Mouse (Mus musculus) left cerebral cortex, adult 18-20 months (tissue): Measurements from ENCODE around the gene Gpr3. TPM values are rescaled to one million over a fixed set of nuclear protein-coding genes. Genes with fewer than 3 reads are reported as not detected.
A peak's percentile ranks its signal among the peaks of the same experiment; 100 is the strongest.

Experiments
- DNase-seq, 2 experiments: peaks; one replicate each; pipeline ENCODE4 v3.0.0; 2021 to 2022; ENCODE audit warnings: low spot score in 2 of 2, mixed read lengths in 1 of 2
- total RNA-seq, 2 experiments: library from RNA; stranded (reverse); gene quantifications; 2 replicates each; pipeline ENCODE4 v1.2.3; 2021

Gene Gpr3
- total RNA-seq, 2 experiments from 2014 or later, result 14.8 to 16.7 TPM

DNA sequence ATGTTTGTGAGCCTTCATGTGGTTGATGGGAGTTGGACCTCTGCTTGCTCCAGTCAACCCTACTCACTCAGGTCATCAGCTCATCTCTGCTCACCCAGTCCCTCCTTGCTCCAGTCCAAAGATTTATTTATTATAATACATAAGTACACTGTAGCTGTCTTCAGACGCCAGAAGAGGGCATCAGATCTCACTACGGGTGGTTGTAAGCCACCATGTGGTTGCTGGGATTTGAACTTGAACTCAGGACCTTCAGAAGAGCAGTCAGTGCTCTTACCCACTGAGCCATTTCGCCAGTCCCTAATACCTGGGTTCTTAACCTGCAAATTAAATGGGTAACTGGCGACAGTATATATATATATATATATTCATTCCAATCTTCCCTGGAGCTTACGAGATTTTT is 23.1 kb upstream of the Gpr3 start:
- DNase-seq, result no peak

DNA sequence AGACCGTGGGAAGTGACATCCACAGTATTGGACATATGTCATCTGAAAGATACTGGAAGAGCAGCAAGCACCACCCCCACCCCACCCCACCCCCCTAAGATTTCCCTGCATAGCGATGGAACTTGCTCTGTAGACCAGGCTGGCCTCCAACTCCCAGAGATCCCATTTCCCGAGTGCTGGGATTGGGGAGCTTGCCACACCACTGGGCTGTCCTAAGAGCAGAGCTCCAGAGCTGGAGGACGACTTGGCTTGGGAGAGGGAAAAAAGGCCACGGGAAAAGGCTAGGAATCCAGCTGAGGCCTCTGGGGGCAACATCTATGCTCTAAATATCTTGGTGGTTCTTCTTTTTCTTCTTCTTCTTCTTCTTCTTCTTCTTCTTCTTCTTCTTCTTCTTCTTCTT is 22.4 kb upstream of the Gpr3 start:
- DNase-seq, result no peak

GRCm38 (mm10) chr4:133233285-133233976 is 21.1 kb upstream of the Gpr3 start:
- no peak for DNase-seq

GRCm38 (mm10) chr4:133229582-133229981 is 17.2 kb upstream of the Gpr3 start:
- no peak for DNase-seq

GRCm38 (mm10) chr4:133227636-133228035 is 15.3 kb upstream of the Gpr3 start:
- DNase-seq, result no peak

DNA sequence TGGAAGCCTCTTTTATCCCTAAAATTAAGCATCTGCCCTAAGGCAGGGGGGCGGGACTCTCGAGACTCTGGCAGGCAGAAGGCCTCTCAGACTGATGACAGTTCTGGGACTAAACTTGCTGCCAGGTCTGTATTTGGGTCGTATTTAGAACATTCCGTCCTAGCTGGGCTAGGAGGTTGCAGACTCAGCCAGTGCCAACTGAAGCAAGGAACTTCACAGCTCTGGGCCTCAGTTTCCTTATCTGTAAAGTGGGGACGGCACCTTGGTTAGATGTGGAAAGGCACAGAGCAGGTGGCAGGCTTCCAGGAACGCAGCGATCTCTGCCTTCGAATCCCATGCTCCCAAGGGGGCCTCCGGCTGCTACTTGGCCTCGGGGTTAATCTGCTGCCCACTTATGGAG is 13.7 kb upstream of the Gpr3 start:
- no peak for DNase-seq

DNA sequence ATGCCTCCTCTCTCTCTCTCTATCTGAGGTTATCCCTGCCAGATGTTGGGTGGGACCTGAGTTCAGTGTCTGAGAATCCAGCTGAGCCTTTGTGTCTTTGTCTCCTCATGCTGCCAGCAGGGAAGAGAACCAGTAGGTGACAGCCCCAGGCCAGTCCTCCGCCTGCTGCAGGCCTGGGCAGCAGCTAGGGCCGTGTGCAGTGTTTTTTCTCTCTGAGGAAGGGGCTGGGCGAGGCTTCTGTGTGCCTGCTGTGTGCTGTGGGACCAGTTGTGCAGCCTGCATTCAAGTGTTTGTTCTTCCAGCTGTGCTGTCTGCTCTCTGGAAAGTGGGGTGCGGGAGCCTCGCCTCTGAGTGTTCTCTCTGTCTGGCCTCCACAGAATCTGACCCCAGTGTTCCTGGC is 11.5 kb upstream of the Gpr3 start:
- no peak for DNase-seq

GRCm38 (mm10) chr4:133221701-133222100 is 9.4 kb upstream of the Gpr3 start:
- DNase-seq, result no peak

GRCm38 (mm10) chr4:133220656-133221055 is 8.3 kb upstream of the Gpr3 start:
- no peak for DNase-seq

- no peak for DNase-seq
Observed at GRCm38 (mm10) chr4:133218745-133219144, 6.4 kb upstream of the Gpr3 start.

DNA sequence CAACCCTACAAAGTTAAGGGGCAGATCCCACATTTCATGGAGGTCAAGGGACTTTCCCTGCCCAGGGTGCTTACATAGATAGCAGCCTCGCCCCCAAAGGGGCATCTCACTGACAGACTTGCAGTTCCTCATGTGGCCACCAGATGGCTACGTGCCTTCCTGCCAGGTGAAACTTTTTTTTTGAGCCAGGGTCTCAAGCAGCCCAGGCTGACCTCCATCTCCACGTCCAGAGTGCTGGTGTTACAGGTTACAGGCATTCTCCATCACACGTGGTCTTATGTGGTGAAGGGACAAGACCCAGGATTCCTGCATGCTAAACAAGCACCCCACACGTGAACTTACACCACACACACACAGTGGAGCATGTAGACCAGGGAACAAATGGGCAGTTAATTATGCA is 5.3 kb upstream of the Gpr3 start:
- peak in 1 of 2 experiments; percentile 62 for DNase-seq

DNA sequence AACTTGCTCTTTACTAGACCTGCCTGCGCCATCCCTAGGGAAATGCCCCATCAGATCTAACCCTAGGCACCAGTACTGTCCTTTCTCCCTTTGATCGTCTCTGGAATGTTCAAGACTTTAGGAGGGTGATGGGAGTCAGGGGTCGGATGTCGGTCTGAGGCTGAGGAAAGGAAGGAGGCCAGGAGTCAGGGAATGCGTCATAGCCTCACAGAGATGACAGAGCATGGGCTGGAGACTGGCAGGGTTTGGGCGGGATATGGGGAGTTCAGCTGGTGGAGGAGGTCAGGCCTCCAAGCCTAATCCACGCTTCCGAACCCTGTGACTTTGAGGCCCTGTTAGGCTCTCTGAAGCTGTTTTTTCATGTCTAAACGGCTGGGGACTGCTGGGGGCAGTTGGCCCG is 1.3 kb upstream of the Gpr3 start:
- no peak for DNase-seq

DNA sequence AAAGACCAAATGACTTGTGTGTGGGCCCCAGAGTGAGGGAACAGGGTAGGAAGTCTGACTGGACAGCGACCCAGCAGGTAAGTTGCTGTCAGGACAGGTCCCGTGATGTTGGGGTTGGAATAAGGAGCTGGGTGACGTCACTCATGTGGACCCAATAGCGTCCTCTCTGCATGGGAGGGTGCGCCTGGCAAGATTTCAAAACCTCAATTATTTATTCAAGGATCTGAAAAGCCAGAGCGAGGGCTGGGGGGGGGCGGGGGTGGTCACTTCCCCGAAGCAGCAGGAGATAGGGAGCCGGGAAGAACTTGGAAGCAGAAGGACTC is 893 bp upstream of the Gpr3 start:
- DNase-seq, result peak; percentile 41 to 42

- DNase-seq, result peak; percentile 81 to 85
Observed at GRCm38 (mm10) chr4:133212562-133213267, 379 bp upstream of the Gpr3 start.

DNA sequence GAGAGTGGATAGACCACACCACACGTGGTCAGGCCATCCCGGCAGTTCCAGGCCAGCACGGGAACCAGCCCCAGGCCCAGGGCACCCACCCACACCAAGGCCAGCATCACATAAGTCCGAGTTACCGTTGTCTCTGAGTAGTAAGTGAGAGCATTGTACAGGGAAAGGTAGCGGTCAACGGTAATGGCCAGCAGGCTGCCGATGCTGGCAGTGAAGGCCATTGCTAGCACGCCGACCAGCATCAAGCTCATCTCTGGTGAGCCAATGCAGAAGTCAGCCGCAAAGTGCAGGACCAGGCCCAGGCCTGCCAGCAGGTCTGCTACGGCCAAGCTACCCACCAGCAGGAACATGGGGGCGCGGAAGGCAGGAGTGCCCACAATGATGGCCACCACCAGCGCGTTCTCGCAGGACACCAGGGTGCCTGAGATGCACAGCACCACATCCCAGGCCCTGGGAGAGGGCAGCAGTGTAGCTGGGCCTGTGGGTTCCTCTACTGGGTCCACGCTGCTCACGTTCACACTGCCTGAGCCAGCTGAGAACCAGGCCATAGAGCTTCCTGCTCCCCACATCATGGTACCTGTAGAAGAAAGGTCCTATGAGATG is 1.4 kb downstream of the Gpr3 start:
- DNase-seq, result no peak

GRCm38 (mm10) chr4:133210023-133210787 is 2.1 kb downstream of the Gpr3 start:
- DNase-seq, result no peak

DNA sequence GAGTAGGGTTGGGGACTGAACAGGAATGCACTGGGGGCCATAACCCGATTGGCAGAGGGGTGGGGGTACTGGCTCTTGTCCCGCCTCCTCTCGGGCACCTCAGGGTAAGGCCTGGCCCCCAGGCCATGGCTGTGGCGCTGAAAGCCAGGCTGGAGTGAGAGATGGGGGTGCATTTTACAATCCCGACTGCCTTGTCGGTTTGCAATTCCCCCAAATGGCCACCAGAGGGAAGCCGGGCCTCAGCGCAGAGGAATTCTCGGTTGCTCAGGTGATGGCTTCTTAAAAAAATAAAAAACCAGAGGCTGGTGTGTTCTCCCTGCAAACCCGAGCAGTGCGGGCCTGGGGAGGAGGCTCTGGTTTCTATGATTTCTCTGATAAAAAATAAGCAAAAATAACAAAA is 3.0 kb downstream of the Gpr3 start:
- DNase-seq, result peak; percentile 44 to 57

DNA sequence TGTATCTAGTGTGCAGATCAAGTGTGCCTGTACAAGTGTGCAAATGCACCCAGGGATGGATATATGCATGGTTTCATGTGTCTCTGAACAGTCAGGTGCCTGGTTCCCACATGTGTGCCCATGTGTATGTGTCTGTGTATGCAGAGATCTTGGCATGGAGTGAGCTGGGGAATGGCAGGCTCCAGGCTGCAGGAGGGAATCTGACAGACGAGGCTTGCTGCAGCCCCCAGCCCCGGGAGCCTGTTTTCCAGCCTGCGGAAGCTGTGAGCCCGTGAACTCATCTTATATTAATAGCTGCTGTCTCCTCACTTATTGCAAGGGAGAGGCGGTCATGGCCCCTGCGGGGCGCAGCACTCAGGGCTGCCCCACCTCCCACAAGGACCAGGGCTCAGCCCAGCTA is 8.0 kb downstream of the Gpr3 start:
- DNase-seq, result no peak

- DNase-seq, result no peak
Observed at GRCm38 (mm10) chr4:133203591-133203990, 8.7 kb downstream of the Gpr3 start.

- DNase-seq, result no peak
Observed at GRCm38 (mm10) chr4:133202254-133202653, 10.1 kb downstream of the Gpr3 start.

DNA sequence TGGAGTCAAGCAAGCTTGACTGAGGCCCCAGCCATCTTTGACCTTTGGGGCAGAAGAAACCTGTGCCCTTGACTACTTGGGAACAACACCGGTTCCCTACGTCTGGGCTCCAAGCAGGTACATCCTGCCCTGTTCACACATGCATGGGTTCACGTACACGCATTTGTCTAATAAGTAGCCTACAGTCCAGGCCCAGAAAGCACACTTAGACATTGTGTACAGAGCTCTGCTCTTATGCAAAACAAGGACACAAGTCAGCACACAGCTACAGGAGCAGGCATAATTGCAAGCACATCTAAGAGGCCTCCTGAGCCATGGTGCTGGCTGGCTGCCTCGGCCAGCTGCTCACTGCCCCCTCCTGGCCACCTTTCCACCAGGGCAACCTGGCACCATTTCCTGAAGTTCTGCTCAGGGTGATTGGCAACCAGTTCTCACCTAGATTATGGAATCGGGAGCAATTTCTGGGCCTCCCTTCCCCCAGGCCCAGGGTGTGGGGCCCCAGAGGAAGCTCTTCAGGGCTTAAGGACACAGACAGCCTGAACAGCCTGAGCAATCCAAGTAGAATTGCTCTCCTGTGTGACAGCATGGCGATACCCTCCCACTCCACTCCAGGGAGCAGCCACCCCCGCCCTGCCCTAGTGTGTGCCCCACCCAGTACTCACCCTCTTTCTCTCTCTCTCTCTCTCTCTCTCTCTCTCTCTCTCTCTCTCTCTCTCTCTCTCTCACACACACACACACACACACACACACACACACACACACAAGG is 11.1 kb downstream of the Gpr3 start:
- peak in 1 of 2 experiments; percentile 44 for DNase-seq
